Mouse (Mus musculus) limb, embryonic 10.5 days (tissue): ENCODE measurements around the gene St3gal3. TPM values are rescaled to one million over a fixed set of nuclear protein-coding genes. Genes with fewer than 3 reads are reported as not detected.

Experiments used
- DNase-seq: peaks from one replicate; pipeline ENCODE4 v3.0.0-alpha.2; 2017; ENCODE audit warnings: low spot score
- H3K27ac ChIP-seq: fragments of 300-500 bp; sonication (generic); 2 replicates; pipeline ENCODE4 v1.5.1; 2016; ENCODE audit warnings: mild to moderate bottlenecking
- H3K27me3 ChIP-seq: fragments of 300-500 bp; sonication (generic); 2 replicates; pipeline ENCODE4 v1.6.1; 2016; ENCODE audit warnings: low read depth, mild to moderate bottlenecking; ENCODE audit not compliant: poor library complexity, severe bottlenecking
- H3K36me3 ChIP-seq: fragments of 300-500 bp; sonication (generic); 2 replicates; pipeline ENCODE4 v1.6.1; 2016; ENCODE audit warnings: mild to moderate bottlenecking, moderate library complexity
- H3K4me1 ChIP-seq: fragments of 300-500 bp; sonication (generic); 2 replicates; pipeline ENCODE4 v1.6.1; 2016
- H3K4me3 ChIP-seq: fragments of 300-500 bp; sonication (generic); 2 replicates; pipeline ENCODE4 v1.5.1; 2016; ENCODE audit warnings: mild to moderate bottlenecking, moderate library complexity
- H3K9me3 ChIP-seq: fragments of 300-500 bp; sonication (generic); replicated peaks from 2 replicates; pipeline ENCODE4 v1.6.1; 2016; ENCODE audit warnings: mild to moderate bottlenecking
- WGBS: fragments of 180-500 bp; shearing (Covaris S2); methylation state at CpG from one replicate; pipeline ENCODE4 v1.1.7; 2016; 5-methylcytosine and 5-hydroxymethylcytosine counted together
- polyA plus RNA-seq: library from polyadenylated mRNA; unstranded; fragments of >200 nt; fragmentation: Nextera tagmentation; extraction: Ambion mirVana; gene quantifications from 2 replicates; pipeline ENCODE4 v1.2.1, GENCODE M21; 2016

Gene St3gal3
- polyA plus RNA-seq, 1 experiment from 2014 or later = 7.2 TPM

- DNase-seq = no peak
- Histone ChIP-seq H3K27ac (no peak overlapping the region), H3K9me3 (no peaks in the 10 kb centered on the region), H3K36me3 (peaks cover 49% of the 10 kb centered on the region), H3K4me3 (peak overlapping the region; percentile 93; the same call in 1 of the 2 replicates), H3K27me3 (no peaks in the 10 kb centered on the region), H3K4me1 (peaks cover 54% of the 10 kb centered on the region)
- WGBS = 100% methylated on average over 1 of the region's 1 CpGs
Observed at GRCm38 (mm10) chr4:117884146-117884545, 250.6 kb downstream of the St3gal3 start.

- peaks cover 56% of the 10 kb centered on the region for H3K36me3 ChIP-seq
- WGBS = under 1% methylated on average over 95 of the region's 103 CpGs
- H3K4me1 ChIP-seq = peaks cover 59% of the 10 kb centered on the region
Observed at GRCm38 (mm10) chr4:117882701-117883691, 251.7 kb downstream of the St3gal3 start, which contains the start of gene B4galt2. Gene B4galt2 (minus strand): TSS chr4:117883487.

More at GRCm38 (mm10) chr4:117882701-117883691, 251.7 kb downstream of the St3gal3 start, which contains the start of gene B4galt2:
- DNase-seq = peak; percentile 79
- no peaks in the 10 kb centered on the region for H3K27me3 ChIP-seq
- peak within 1 kb of the TSS; percentile 94 for H3K27ac ChIP-seq
- H3K9me3 ChIP-seq = no peaks in the 10 kb centered on the region
- H3K4me3 ChIP-seq = peak within 1 kb of the TSS; percentile 93

Other genes starting within 250 kb of the St3gal3 start
- gene Atp6v0b, start 247.6 kb downstream of the St3gal3 start, polyA plus RNA-seq = 143 and 147 TPM in 2 replicates
- gene Dph2, start 242.9 kb downstream of the St3gal3 start, polyA plus RNA-seq = 22.7 and 25.1 TPM in 2 replicates
- 56.0 and 56.7 TPM in 2 replicates for gene Ipo13, start 219.9 kb downstream of the St3gal3 start, polyA plus RNA-seq
- 6.5 and 13.5 TPM in 2 replicates for gene Artn, start 205.2 kb downstream of the St3gal3 start, polyA plus RNA-seq
- gene Kdm4a, start 45.1 kb upstream of the St3gal3 start, polyA plus RNA-seq = 33.7 and 42.7 TPM in 2 replicates
- 67.5 and 77.3 TPM in 2 replicates for gene Ptprf, start 156.5 kb upstream of the St3gal3 start, polyA plus RNA-seq